ENCODE assay signal across 20 mouse cellular contexts in the genomic region with DNA sequence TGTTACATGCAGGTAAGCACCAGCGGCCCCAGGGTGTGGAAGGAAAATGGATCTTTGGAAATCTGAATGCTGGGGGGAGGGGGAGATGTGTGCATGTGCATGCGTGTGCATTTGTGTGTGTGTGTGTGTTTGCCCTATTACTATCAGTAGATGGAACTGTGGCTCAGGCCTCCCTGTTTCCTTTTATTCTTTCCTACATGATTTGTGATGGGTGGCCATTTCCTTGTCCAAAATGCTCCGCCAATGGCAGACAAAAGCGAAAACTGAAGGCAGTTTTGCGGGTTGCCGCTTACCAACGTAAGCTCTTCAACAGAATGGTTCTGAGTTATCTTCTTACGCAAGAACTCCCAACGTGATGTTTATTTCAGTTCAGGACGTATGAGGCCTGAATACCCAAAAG.
DNase-seq lines count a peak whose midpoint lies in the region; ATAC-seq and TF ChIP-seq lines count a peak whose summit lies in the region.
"Had no signal": no experiment of that assay in that cellular context is flagged by ENCODE, and none has a peak within 500 bp of the region (broad histone marks: within the 10 kb centered on the region; RNA-seq: fewer than 3 reads in every experiment).

No protein-coding gene starts in this region.

- no peak overlapping the region for H3K9ac ChIP-seq in kidney, embryonic 14.5 days (ENCODE audit: low read depth, low read length)
- peak overlapping the region; percentile 13; the same call in 1 of the 2 replicates for H3K9ac ChIP-seq in stomach, embryonic 16.5 days (ENCODE audit: low read length)
- H3K9ac ChIP-seq in stomach, postnatal 0 days (ENCODE audit: low read length) = no peak overlapping the region
- no peak overlapping the region for H3K9ac ChIP-seq in midbrain, embryonic 15.5 days

- H3K4me2 ChIP-seq in kidney, embryonic 14.5 days (replicated peaks; ENCODE audit: low read depth, low read length) = no peak overlapping the region
- H3K4me2 ChIP-seq in stomach, embryonic 16.5 days (ENCODE audit: low read depth, low read length) = no peak overlapping the region
- no peak overlapping the region for H3K4me2 ChIP-seq in stomach, postnatal 0 days (replicated peaks; ENCODE audit: low read depth)
- no peak overlapping the region for H3K4me2 ChIP-seq in midbrain, embryonic 15.5 days

- no peak overlapping the region for H3K27ac ChIP-seq in kidney, embryonic 14.5 days (ENCODE audit: low read depth, low read length)
- H3K27ac ChIP-seq in stomach, embryonic 16.5 days (ENCODE audit: low read length) = no peak overlapping the region
- no peak overlapping the region for H3K27ac ChIP-seq in stomach, postnatal 0 days (replicated peaks)
- 0 out of 2 replicates have a peak overlapping the region, but pooled peaks have one; percentile 53 for H3K27ac ChIP-seq in midbrain, embryonic 15.5 days
- H3K27ac ChIP-seq in heart, embryonic 10.5 days = no peak overlapping the region
- H3K27ac ChIP-seq: left cerebral cortex, adult 2 months had no signal

- no peaks in the 10 kb centered on the region for H3K27me3 ChIP-seq in kidney, embryonic 14.5 days (ENCODE audit: control insufficient read depth, insufficient read depth, low read length)
- H3K27me3 ChIP-seq in stomach, embryonic 16.5 days (ENCODE audit: control insufficient read depth, insufficient read depth, low read length) = no peaks in the 10 kb centered on the region
- no peaks in the 10 kb centered on the region for H3K27me3 ChIP-seq in stomach, postnatal 0 days (ENCODE audit: control insufficient read depth, insufficient read depth, low read length)
- no peaks in the 10 kb centered on the region for H3K27me3 ChIP-seq in midbrain, embryonic 15.5 days (replicated peaks)
- H3K27me3 ChIP-seq in heart, embryonic 10.5 days (ENCODE audit: insufficient read depth, poor library complexity, severe bottlenecking) = no peaks in the 10 kb centered on the region

- peak; percentile 18 for DNase-seq in kidney, adult 18-20 months
- DNase-seq in stomach, postnatal 0 days (ENCODE audit: low spot score) = no peak
- no peak for DNase-seq in heart, embryonic 10.5 days (ENCODE audit: low spot score)
- DNase-seq: adrenal gland, adult 8-10 months; cerebellum, adult 9-10 months; gastrocnemius, postnatal 36 days; left cerebral cortex, postnatal 4 days; liver; lung, postnatal 14 days; right cerebral cortex, postnatal 25 days; thymus, adult 2 months had no signal

- peaks cover 5% of the 10 kb centered on the region for H3K36me3 ChIP-seq in kidney, embryonic 14.5 days (ENCODE audit: control insufficient read depth, insufficient read depth, low read length)
- H3K36me3 ChIP-seq in stomach, embryonic 16.5 days (ENCODE audit: control insufficient read depth, insufficient read depth, low read length) = no peaks in the 10 kb centered on the region
- 0 out of 2 replicates have a peak, but pooled peaks cover 2% of the 10 kb centered on the region for H3K36me3 ChIP-seq in stomach, postnatal 0 days (ENCODE audit: control insufficient read depth, insufficient read depth, low read length)
- H3K36me3 ChIP-seq in midbrain, embryonic 15.5 days (replicated peaks) = no peaks in the 10 kb centered on the region; the same call in 1 of the 2 replicates
- H3K36me3 ChIP-seq in heart, embryonic 10.5 days = peaks cover 10% of the 10 kb centered on the region

- 86% methylated on average over 10 of the region's 10 CpGs for WGBS in kidney, embryonic 14.5 days
- WGBS in stomach, embryonic 16.5 days = 78% methylated on average over 10 of the region's 10 CpGs
- WGBS in stomach, postnatal 0 days = 71% methylated on average over 10 of the region's 10 CpGs
- WGBS in midbrain, embryonic 15.5 days = 81% methylated on average over 10 of the region's 10 CpGs
- WGBS in heart, embryonic 10.5 days = 86% methylated on average over 10 of the region's 10 CpGs

- H3K4me1 ChIP-seq in kidney, embryonic 14.5 days (ENCODE audit: control insufficient read depth, insufficient read depth, low read length) = peaks cover 3% of the 10 kb centered on the region; the same call in 1 of the 2 replicates
- peaks cover 8% of the 10 kb centered on the region for H3K4me1 ChIP-seq in stomach, embryonic 16.5 days (ENCODE audit: control insufficient read depth, insufficient read depth, low read length)
- H3K4me1 ChIP-seq in stomach, postnatal 0 days (replicated peaks; ENCODE audit: control insufficient read depth, insufficient read depth) = no peaks in the 10 kb centered on the region; the same call in 1 of the 2 replicates
- H3K4me1 ChIP-seq in midbrain, embryonic 15.5 days = peaks cover 17% of the 10 kb centered on the region
- H3K4me1 ChIP-seq in heart, embryonic 10.5 days = peaks cover 26% of the 10 kb centered on the region

- TF ChIP-seq EP300 in stomach, postnatal 0 days (optimal IDR thresholded peaks at IDR 0.05) = no peak

- ATAC-seq in kidney, embryonic 14.5 days (ENCODE audit: low FRiP score, low TSS enrichment) = no peak
- ATAC-seq in stomach, embryonic 16.5 days (ENCODE audit: insufficient read depth, low FRiP score) = no peak
- ATAC-seq in stomach, postnatal 0 days (ENCODE audit: low FRiP score, low TSS enrichment) = no peak
- no peak for ATAC-seq in midbrain, embryonic 15.5 days (replicated peaks)
- no peak for ATAC-seq in erythroid progenitor cell, adult 5-6 weeks (replicated peaks; ENCODE audit: low FRiP score, poor library complexity, severe bottlenecking)
- ATAC-seq: forebrain, embryonic 14.5 days; intestine, postnatal 0 days had no signal

- H3K4me3 ChIP-seq in kidney, embryonic 14.5 days (ENCODE audit: low read length) = no peak overlapping the region
- H3K4me3 ChIP-seq in stomach, embryonic 16.5 days (replicated peaks; ENCODE audit: low read length) = no peak overlapping the region
- H3K4me3 ChIP-seq in stomach, postnatal 0 days (ENCODE audit: low read depth, low read length) = no peak overlapping the region
- no peak overlapping the region for H3K4me3 ChIP-seq in midbrain, embryonic 15.5 days
- H3K4me3 ChIP-seq in heart, embryonic 10.5 days = no peak overlapping the region
- H3K4me3 ChIP-seq: erythroblast, embryonic 14.5 days; hindbrain, embryonic 10.5 days; left cerebral cortex, adult 2 months had no signal

- TF ChIP-seq CTCF in stomach, postnatal 0 days (IDR thresholded peaks at IDR 0.05; ENCODE audit: low read depth) = no peak

- no peaks in the 10 kb centered on the region for H3K9me3 ChIP-seq in kidney, embryonic 14.5 days (ENCODE audit: control insufficient read depth, low read length)
- H3K9me3 ChIP-seq in stomach, embryonic 16.5 days (replicated peaks; ENCODE audit: control insufficient read depth, low read length) = no peaks in the 10 kb centered on the region
- H3K9me3 ChIP-seq in stomach, postnatal 0 days (ENCODE audit: control insufficient read depth, low read length) = no peaks in the 10 kb centered on the region
- H3K9me3 ChIP-seq in midbrain, embryonic 15.5 days = no peaks in the 10 kb centered on the region
- H3K9me3 ChIP-seq in heart, embryonic 10.5 days = no peaks in the 10 kb centered on the region
- H3K9me3 ChIP-seq: hindbrain, embryonic 10.5 days had no signal
